Mouse (Mus musculus): Measurements from ENCODE around the gene Cldnd1. TPM values are rescaled to one million over a fixed set of nuclear protein-coding genes. Genes with fewer than 3 reads are reported as not detected.

The Cldnd1 gene
- polyA plus RNA-seq, 1 experiment = 47.0 TPM

- Histone ChIP-seq H3K4me3 (ENCODE audit: insufficient read depth, low read depth, low read length) (no peak overlapping the region), H3K36me3 (ENCODE audit: control insufficient read depth, insufficient read depth, low read length) (no peaks in the 10 kb centered on the region; the same call in 1 of the 2 replicates), H3K27ac (ENCODE audit: insufficient read depth, low read depth, low read length) (no peak overlapping the region), H3K27me3 (replicated peaks; ENCODE audit: control insufficient read depth, insufficient read depth, low read length) (no peaks in the 10 kb centered on the region), H3K4me1 (ENCODE audit: control insufficient read depth, insufficient read depth, low read length) (no peaks in the 10 kb centered on the region)
- DNase-seq = no peak
- WGBS = 66% methylated on average over 20 of the region's 20 CpGs
- TF ChIP-seq POLR2A (IDR thresholded peaks at IDR 0.05; ENCODE audit: low read depth, low read length) (no peak), CTCF (conservative IDR thresholded peaks at IDR 0.05; ENCODE audit: insufficient read depth, insufficient read length, low read depth, low read length) (no peak)
Observed at GRCm38 (mm10) chr16:58685548-58686537, 41.9 kb upstream of the Cldnd1 start.

GRCm38 (mm10) chr16:58688534-58688933, 39.2 kb upstream of the Cldnd1 start:
- no peak for DNase-seq
- 97% methylated on average over 1 of the region's 1 CpGs for WGBS

GRCm38 (mm10) chr16:58689555-58690169, 38.0 kb upstream of the Cldnd1 start:
- TF ChIP-seq POLR2A (IDR thresholded peaks at IDR 0.05; ENCODE audit: low read depth, low read length) (no peak), CTCF (conservative IDR thresholded peaks at IDR 0.05; ENCODE audit: insufficient read depth, insufficient read length, low read depth, low read length) (no peak)
- Histone ChIP-seq H3K36me3 (ENCODE audit: control insufficient read depth, insufficient read depth, low read length) (no peaks in the 10 kb centered on the region), H3K27ac (ENCODE audit: insufficient read depth, low read depth, low read length) (no peak overlapping the region), H3K27me3 (replicated peaks; ENCODE audit: control insufficient read depth, insufficient read depth, low read length) (no peaks in the 10 kb centered on the region), H3K4me3 (ENCODE audit: insufficient read depth, low read depth, low read length) (no peak overlapping the region), H3K4me1 (ENCODE audit: control insufficient read depth, insufficient read depth, low read length) (no peaks in the 10 kb centered on the region)
- no peak for DNase-seq
- 68% methylated on average over 5 of the region's 5 CpGs for WGBS

More at GRCm38 (mm10) chr16:58688534-58688933, 39.2 kb upstream of the Cldnd1 start:
- TF ChIP-seq CTCF (conservative IDR thresholded peaks at IDR 0.05; ENCODE audit: insufficient read depth, insufficient read length, low read depth, low read length) (no peak), POLR2A (IDR thresholded peaks at IDR 0.05; ENCODE audit: low read depth, low read length) (no peak)
- Histone ChIP-seq H3K4me3 (ENCODE audit: insufficient read depth, low read depth, low read length) (no peak overlapping the region), H3K27ac (ENCODE audit: insufficient read depth, low read depth, low read length) (no peak overlapping the region), H3K36me3 (ENCODE audit: control insufficient read depth, insufficient read depth, low read length) (no peaks in the 10 kb centered on the region), H3K27me3 (replicated peaks; ENCODE audit: control insufficient read depth, insufficient read depth, low read length) (no peaks in the 10 kb centered on the region), H3K4me1 (ENCODE audit: control insufficient read depth, insufficient read depth, low read length) (no peaks in the 10 kb centered on the region)

GRCm38 (mm10) chr16:58690322-58690732, 37.4 kb upstream of the Cldnd1 start:
- no peak overlapping the region for H3K4me3 ChIP-seq (ENCODE audit: insufficient read depth, low read depth, low read length)
- H3K4me1 ChIP-seq (ENCODE audit: control insufficient read depth, insufficient read depth, low read length) = no peaks in the 10 kb centered on the region
- TF ChIP-seq CTCF (conservative IDR thresholded peaks at IDR 0.05; ENCODE audit: insufficient read depth, insufficient read length, low read depth, low read length) (no peak), POLR2A (IDR thresholded peaks at IDR 0.05; ENCODE audit: low read depth, low read length) (no peak)
- no peaks in the 10 kb centered on the region for H3K36me3 ChIP-seq (ENCODE audit: control insufficient read depth, insufficient read depth, low read length)
- H3K27ac ChIP-seq (ENCODE audit: insufficient read depth, low read depth, low read length) = no peak overlapping the region
- WGBS = 86% methylated on average over 5 of the region's 5 CpGs
- DNase-seq = no peak
- no peaks in the 10 kb centered on the region for H3K27me3 ChIP-seq (replicated peaks; ENCODE audit: control insufficient read depth, insufficient read depth, low read length)

GRCm38 (mm10) chr16:58694091-58694490, 33.6 kb upstream of the Cldnd1 start:
- no peak for DNase-seq
- WGBS = 89% methylated on average over 5 of the region's 5 CpGs
- Histone ChIP-seq H3K27me3 (replicated peaks; ENCODE audit: control insufficient read depth, insufficient read depth, low read length) (no peaks in the 10 kb centered on the region), H3K36me3 (ENCODE audit: control insufficient read depth, insufficient read depth, low read length) (no peaks in the 10 kb centered on the region), H3K27ac (ENCODE audit: insufficient read depth, low read depth, low read length) (no peak overlapping the region), H3K4me1 (ENCODE audit: control insufficient read depth, insufficient read depth, low read length) (no peaks in the 10 kb centered on the region), H3K4me3 (ENCODE audit: insufficient read depth, low read depth, low read length) (no peak overlapping the region)
- TF ChIP-seq CTCF (conservative IDR thresholded peaks at IDR 0.05; ENCODE audit: insufficient read depth, insufficient read length, low read depth, low read length) (no peak), POLR2A (IDR thresholded peaks at IDR 0.05; ENCODE audit: low read depth, low read length) (no peak)

GRCm38 (mm10) chr16:58696796-58697195, 30.9 kb upstream of the Cldnd1 start:
- DNase-seq = no peak
- 91% methylated on average over 3 of the region's 3 CpGs for WGBS
- Histone ChIP-seq H3K4me1 (ENCODE audit: control insufficient read depth, insufficient read depth, low read length) (no peaks in the 10 kb centered on the region), H3K36me3 (ENCODE audit: control insufficient read depth, insufficient read depth, low read length) (no peaks in the 10 kb centered on the region), H3K4me3 (ENCODE audit: insufficient read depth, low read depth, low read length) (no peak overlapping the region), H3K27ac (ENCODE audit: insufficient read depth, low read depth, low read length) (no peak overlapping the region), H3K27me3 (replicated peaks; ENCODE audit: control insufficient read depth, insufficient read depth, low read length) (no peaks in the 10 kb centered on the region)
- no peak for TF ChIP-seq CTCF (conservative IDR thresholded peaks at IDR 0.05; ENCODE audit: insufficient read depth, insufficient read length, low read depth, low read length)
- no peak for TF ChIP-seq POLR2A (IDR thresholded peaks at IDR 0.05; ENCODE audit: low read depth, low read length)

GRCm38 (mm10) chr16:58697261-58697660, 30.4 kb upstream of the Cldnd1 start:
- Histone ChIP-seq H3K27me3 (replicated peaks; ENCODE audit: control insufficient read depth, insufficient read depth, low read length) (no peaks in the 10 kb centered on the region), H3K27ac (ENCODE audit: insufficient read depth, low read depth, low read length) (no peak overlapping the region), H3K36me3 (ENCODE audit: control insufficient read depth, insufficient read depth, low read length) (no peaks in the 10 kb centered on the region), H3K4me1 (ENCODE audit: control insufficient read depth, insufficient read depth, low read length) (no peaks in the 10 kb centered on the region), H3K4me3 (ENCODE audit: insufficient read depth, low read depth, low read length) (no peak overlapping the region)
- no peak for TF ChIP-seq POLR2A (IDR thresholded peaks at IDR 0.05; ENCODE audit: low read depth, low read length)
- TF ChIP-seq CTCF (conservative IDR thresholded peaks at IDR 0.05; ENCODE audit: insufficient read depth, insufficient read length, low read depth, low read length) = no peak
- WGBS = 100% methylated on average over 1 of the region's 1 CpGs
- DNase-seq = no peak
